Mouse (Mus musculus) lung, embryonic 16.5 days (tissue): Measurements from ENCODE around the gene Kcnab3. TPM values are rescaled to one million over a fixed set of nuclear protein-coding genes. Genes with fewer than 3 reads are reported as not detected.
"Not testable (repeated sequence)": the region's sequence is repeated elsewhere in the genome, so short reads cannot be mapped to it uniquely, and the experiment has no call there.

Source experiments
- ATAC-seq: fragments of 200-750 bp; cut with Nextera tagmentation; 2 replicates; pipeline ENCODE4 v1.8.0; 2017; ENCODE audit warnings: low read depth, mild to moderate bottlenecking, moderate library complexity
- H3K27ac ChIP-seq: fragments of 300-500 bp; sonication (generic); 2 replicates; pipeline ENCODE4 v1.5.1; 2014; ENCODE audit warnings: mild to moderate bottlenecking, control low read depth, low read length
- H3K27me3 ChIP-seq: fragments of 300-500 bp; sonication (generic); 2 replicates; pipeline ENCODE4 v1.6.1; 2014; ENCODE audit warnings: low read depth, low read length, mixed read lengths; ENCODE audit not compliant: control insufficient read depth, insufficient read depth
- H3K36me3 ChIP-seq: fragments of 300-500 bp; sonication (generic); 2 replicates; pipeline ENCODE4 v1.6.1; 2014; ENCODE audit warnings: low read length; ENCODE audit not compliant: control insufficient read depth, insufficient read depth
- H3K4me1 ChIP-seq: fragments of 300-500 bp; sonication (generic); replicated peaks from 2 replicates; pipeline ENCODE4 v1.6.1; 2014; ENCODE audit warnings: low read length, mixed read lengths; ENCODE audit not compliant: control insufficient read depth, insufficient read depth
- H3K4me2 ChIP-seq: fragments of 300-500 bp; sonication (generic); 2 replicates; pipeline ENCODE4 v1.6.1; 2014; ENCODE audit warnings: low read depth, low read length, control low read depth
- H3K4me3 ChIP-seq: fragments of 300-500 bp; sonication (generic); 2 replicates; pipeline ENCODE4 v1.5.1; 2014; ENCODE audit warnings: mild to moderate bottlenecking, low read length, control low read depth
- H3K9ac ChIP-seq: fragments of 300-500 bp; sonication (generic); 2 replicates; pipeline ENCODE4 v1.6.1; 2014; ENCODE audit warnings: low read length, control low read depth
- H3K9me3 ChIP-seq: fragments of 300-500 bp; sonication (generic); 2 replicates; pipeline ENCODE4 v1.6.1; 2016; ENCODE audit warnings: low read length; ENCODE audit not compliant: control insufficient read depth
- WGBS: fragments of 180-500 bp; shearing (Covaris S2); extraction: QIAGEN DNeasy Blood & Tissue Kit; methylation state at CpG from one replicate; pipeline ENCODE4 v1.1.7; 2014; 5-methylcytosine and 5-hydroxymethylcytosine counted together
- polyA plus RNA-seq: library from polyadenylated mRNA; unstranded; fragments of >200 nt; fragmentation: Nextera tagmentation; extraction: Ambion mirVana; gene quantifications from 2 replicates; pipeline ENCODE4 v1.2.1, GENCODE M21; 2015

The Kcnab3 gene
- polyA plus RNA-seq, 1 experiment from 2014 or later = 1.6 TPM

DNA sequence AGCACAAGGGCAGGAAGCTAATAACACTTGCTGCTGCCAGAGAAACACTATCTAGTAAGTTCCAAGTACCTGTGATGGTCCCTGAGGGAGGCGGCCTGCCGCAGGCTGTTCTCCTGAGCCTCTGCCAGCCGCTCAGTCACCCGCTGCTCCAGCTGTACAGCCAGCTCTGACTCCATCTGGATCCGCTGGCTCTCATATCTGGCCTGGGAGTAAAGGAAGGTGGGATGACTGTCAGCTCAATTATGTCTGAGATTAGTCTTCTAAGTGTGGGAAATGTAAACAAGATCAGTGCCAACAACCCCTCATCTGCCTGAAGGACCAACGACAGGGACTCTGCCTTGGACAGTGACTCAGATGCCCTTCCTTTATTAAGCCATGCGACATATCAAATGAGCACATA is 14.8 kb upstream of the Kcnab3 start:
- ATAC-seq = no peak
- H3K4me3 ChIP-seq = no peak overlapping the region
- H3K27me3 ChIP-seq = no peaks in the 10 kb centered on the region
- WGBS = 76% methylated on average over 7 of the region's 7 CpGs
- H3K4me1 ChIP-seq = no peaks in the 10 kb centered on the region
- H3K9me3 ChIP-seq = no peaks in the 10 kb centered on the region
- peaks cover 30% of the 10 kb centered on the region for H3K36me3 ChIP-seq
- H3K27ac ChIP-seq = no peak overlapping the region
- H3K4me2 ChIP-seq = no peak overlapping the region
- H3K9ac ChIP-seq = no peak overlapping the region

GRCm38 (mm10) chr11:69316361-69316760 is 9.7 kb upstream of the Kcnab3 start:
- no peak overlapping the region for H3K4me3 ChIP-seq
- no peaks in the 10 kb centered on the region for H3K4me1 ChIP-seq
- H3K27ac ChIP-seq = no peak overlapping the region
- H3K9me3 ChIP-seq = no peaks in the 10 kb centered on the region
- WGBS = 96% methylated on average over 6 of the region's 6 CpGs
- peaks cover 20% of the 10 kb centered on the region for H3K36me3 ChIP-seq
- H3K27me3 ChIP-seq = no peaks in the 10 kb centered on the region
- ATAC-seq = no peak
- no peak overlapping the region for H3K9ac ChIP-seq
- no peak overlapping the region for H3K4me2 ChIP-seq

- peaks cover 20% of the 10 kb centered on the region for H3K36me3 ChIP-seq
These were observed 8.1 kb upstream of the Kcnab3 start for GRCm38 (mm10) chr11:69318000-69318399.

GRCm38 (mm10) chr11:69321580-69321979 is 4.5 kb upstream of the Kcnab3 start:
- H3K4me2 ChIP-seq = no peak overlapping the region; the same call in 1 of the 2 replicates
- H3K4me1 ChIP-seq = peaks cover 25% of the 10 kb centered on the region
- WGBS = 92% methylated on average over 6 of the region's 6 CpGs

More at GRCm38 (mm10) chr11:69318000-69318399, 8.1 kb upstream of the Kcnab3 start:
- H3K4me3 ChIP-seq, H3K27ac ChIP-seq, ATAC-seq, H3K9ac ChIP-seq, H3K9me3 ChIP-seq, H3K27me3 ChIP-seq, H3K4me2 ChIP-seq: not testable (repeated sequence)
- WGBS = 84% methylated on average over 3 of the region's 3 CpGs
- peaks cover 13% of the 10 kb centered on the region for H3K4me1 ChIP-seq

GRCm38 (mm10) chr11:69322010-69322409 is 4.0 kb upstream of the Kcnab3 start:
- Histone ChIP-seq H3K4me1 (peaks cover 29% of the 10 kb centered on the region), H3K4me2 (peak overlapping the region; percentile 73), H3K27ac (no peak overlapping the region), H3K4me3 (peak overlapping the region; percentile 68), H3K9ac (peak overlapping the region; percentile 79), H3K27me3 (peaks cover 4% of the 10 kb centered on the region; the same call in 1 of the 2 replicates), H3K36me3 (peaks cover 18% of the 10 kb centered on the region), H3K9me3 (no peaks in the 10 kb centered on the region)
- no peak for ATAC-seq
- WGBS = 70% methylated on average over 6 of the region's 6 CpGs

More at GRCm38 (mm10) chr11:69321580-69321979, 4.5 kb upstream of the Kcnab3 start:
- Histone ChIP-seq H3K9me3 (no peaks in the 10 kb centered on the region), H3K27me3 (peaks cover under 1% of the 10 kb centered on the region; the same call in 1 of the 2 replicates), H3K9ac (peak overlapping the region; percentile 12; the same call in 1 of the 2 replicates), H3K27ac (no peak overlapping the region), H3K36me3 (peaks cover 20% of the 10 kb centered on the region), H3K4me3 (no peak overlapping the region)
- ATAC-seq = no peak

GRCm38 (mm10) chr11:69322693-69323471 is 3.2 kb upstream of the Kcnab3 start:
- WGBS = 9% methylated on average over 18 of the region's 18 CpGs
- Histone ChIP-seq H3K4me3 (peak overlapping the region; percentile 68), H3K27me3 (peaks cover 9% of the 10 kb centered on the region), H3K36me3 (peaks cover 14% of the 10 kb centered on the region), H3K4me1 (peaks cover 30% of the 10 kb centered on the region), H3K9me3 (no peaks in the 10 kb centered on the region), H3K4me2 (peak overlapping the region; percentile 73), H3K27ac (peak overlapping the region; percentile 77), H3K9ac (peak overlapping the region; percentile 79)
- no peak for ATAC-seq

DNA sequence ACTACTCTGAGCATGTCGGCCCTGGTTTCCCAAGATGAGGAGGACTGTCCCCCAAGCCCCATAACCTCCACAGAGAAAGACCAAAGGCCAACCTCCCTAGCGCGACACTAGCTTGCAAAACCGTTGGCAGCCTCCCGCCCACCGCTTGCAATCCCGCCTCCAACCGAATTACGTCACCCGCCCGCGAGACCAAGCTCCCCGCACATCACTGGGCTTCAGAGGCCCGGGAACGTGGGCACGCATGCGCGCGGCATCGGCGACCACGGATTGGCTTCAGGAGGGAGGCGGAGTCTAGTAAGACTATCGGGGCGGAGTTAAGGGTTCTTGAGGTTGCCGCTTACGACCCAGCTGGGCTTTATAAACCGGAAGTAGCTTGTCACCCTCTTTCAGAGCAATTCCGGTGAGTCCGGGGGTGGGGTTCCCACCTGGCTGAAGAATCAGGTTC is 2.4 kb upstream of the Kcnab3 start, which contains the start of the genes Cntrob and Trappc1:
Cntrob (minus strand) TSS at position 109 of the 445 bp plus-strand sequence.
Trappc1 (plus strand) TSS at position 314 of the 445 bp plus-strand sequence.
- peak; percentile 96 for ATAC-seq

GRCm38 (mm10) chr11:69324749-69325148 is 1.3 kb upstream of the Kcnab3 start:
- no peak overlapping the region for H3K27ac ChIP-seq

More for the DNA sequence above, 2.4 kb upstream of the Kcnab3 start, which contains the start of the genes Cntrob and Trappc1:
- Histone ChIP-seq H3K27me3 (peaks cover 13% of the 10 kb centered on the region), H3K27ac (peak within 1 kb of the TSS; percentile 77), H3K36me3 (peaks cover 11% of the 10 kb centered on the region), H3K4me2 (peak within 1 kb of the TSS; percentile 77), H3K4me1 (peaks cover 30% of the 10 kb centered on the region), H3K9me3 (no peaks in the 10 kb centered on the region), H3K4me3 (peak within 1 kb of the TSS; percentile 68), H3K9ac (peak within 1 kb of the TSS; percentile 79)
- under 1% methylated on average over 30 of the region's 30 CpGs for WGBS

More at GRCm38 (mm10) chr11:69324749-69325148, 1.3 kb upstream of the Kcnab3 start:
- Histone ChIP-seq H3K9me3 (no peaks in the 10 kb centered on the region), H3K36me3 (peaks cover 3% of the 10 kb centered on the region), H3K4me2 (peak overlapping the region; percentile 77; the same call in 1 of the 2 replicates), H3K4me3 (no peak overlapping the region; the same call in 1 of the 2 replicates), H3K27me3 (peaks cover 13% of the 10 kb centered on the region), H3K9ac (no peak overlapping the region), H3K4me1 (peaks cover 30% of the 10 kb centered on the region)
- 81% methylated on average over 6 of the region's 6 CpGs for WGBS
- ATAC-seq = no peak
